Mouse (Mus musculus) lung, postnatal 14 days (tissue): ENCODE data around the gene Olfr56.

Source experiments
- DNase-seq: peaks from one replicate; pipeline ENCODE4 v3.0.0; 2021

The Olfr56 gene

GRCm38 (mm10) chr11:49092786-49093185 lies 114.1 kb downstream of the Olfr56 start:
- no peak for DNase-seq

DNA sequence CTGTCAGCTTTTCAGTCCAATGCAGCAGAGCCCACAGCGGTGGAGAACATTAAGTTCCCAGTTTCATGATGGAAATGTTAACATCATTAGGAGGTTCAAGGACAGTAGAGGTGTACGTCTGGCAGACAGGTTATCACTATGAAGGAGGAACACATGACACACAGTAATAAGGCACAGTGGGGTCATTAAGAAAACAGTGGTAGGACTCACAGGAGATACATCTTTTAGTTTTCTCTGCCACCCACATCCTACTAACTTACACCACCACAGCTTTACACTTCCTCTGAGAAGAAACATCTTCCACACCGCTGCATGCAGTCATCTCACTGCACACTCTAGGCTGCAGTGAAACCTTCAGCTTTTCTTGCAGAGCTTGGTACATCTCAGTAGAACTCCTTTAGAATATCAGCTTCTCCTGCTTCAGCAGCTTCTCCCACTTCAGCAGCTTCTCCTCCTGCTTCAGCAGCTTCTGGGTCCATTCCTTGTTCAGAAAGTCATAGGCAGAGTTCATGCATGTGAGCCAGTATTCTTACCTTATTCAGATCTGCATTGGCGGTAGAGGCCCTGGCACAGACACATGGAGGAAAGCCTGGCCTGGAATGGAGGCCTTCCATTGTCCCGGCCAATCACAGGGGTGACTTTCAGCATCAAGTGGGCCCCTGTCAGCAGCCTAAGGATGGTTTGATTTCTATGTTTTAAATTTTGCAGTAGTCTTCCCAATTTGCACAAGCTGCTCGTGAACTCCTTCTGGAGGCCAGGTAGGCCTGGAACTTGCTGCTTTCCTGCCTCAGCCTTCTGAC lies 115.4 kb downstream of the Olfr56 start:
- DNase-seq: no peak

DNA sequence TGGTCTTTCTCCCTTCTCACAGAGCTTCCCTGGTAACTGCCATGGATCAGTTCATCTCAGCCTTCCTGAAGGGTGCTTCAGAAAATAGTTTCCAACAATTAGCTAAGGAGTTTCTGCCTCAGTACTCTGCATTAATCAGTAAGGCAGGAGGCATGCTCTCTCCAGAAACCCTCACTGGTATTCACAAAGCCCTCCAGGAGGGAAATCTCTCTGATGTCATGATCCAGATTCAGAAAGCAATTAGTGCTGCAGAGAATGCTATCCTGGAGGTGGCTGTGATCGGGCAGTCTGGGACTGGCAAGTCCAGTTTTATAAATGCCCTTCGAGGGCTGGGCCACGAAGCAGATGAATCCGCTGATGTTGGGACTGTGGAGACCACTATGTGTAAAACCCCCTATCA lies 116.7 kb downstream of the Olfr56 start:
- DNase-seq: no peak

- no peak for DNase-seq
Measured at GRCm38 (mm10) chr11:49100409-49100808, 121.7 kb downstream of the Olfr56 start.

DNA sequence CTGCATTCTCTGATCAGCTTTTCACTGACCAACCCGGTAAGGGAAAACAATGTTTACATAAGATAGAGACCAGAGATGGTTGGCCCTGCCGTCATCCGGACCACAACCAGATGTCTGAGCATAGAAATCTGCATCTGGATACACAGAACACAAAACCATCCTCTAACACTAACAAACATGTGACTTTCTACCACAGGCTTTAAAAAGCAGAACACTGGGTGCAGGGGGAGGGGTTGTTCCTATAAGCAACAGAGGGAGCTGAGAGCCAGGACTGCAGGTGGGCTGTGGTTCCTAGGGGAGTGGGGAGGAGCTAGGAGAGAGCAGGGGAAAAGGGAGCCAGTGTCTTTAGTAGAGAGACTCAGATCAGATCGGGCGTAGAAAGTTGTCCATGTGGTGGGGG lies 122.8 kb downstream of the Olfr56 start:
- DNase-seq: no peak

DNA sequence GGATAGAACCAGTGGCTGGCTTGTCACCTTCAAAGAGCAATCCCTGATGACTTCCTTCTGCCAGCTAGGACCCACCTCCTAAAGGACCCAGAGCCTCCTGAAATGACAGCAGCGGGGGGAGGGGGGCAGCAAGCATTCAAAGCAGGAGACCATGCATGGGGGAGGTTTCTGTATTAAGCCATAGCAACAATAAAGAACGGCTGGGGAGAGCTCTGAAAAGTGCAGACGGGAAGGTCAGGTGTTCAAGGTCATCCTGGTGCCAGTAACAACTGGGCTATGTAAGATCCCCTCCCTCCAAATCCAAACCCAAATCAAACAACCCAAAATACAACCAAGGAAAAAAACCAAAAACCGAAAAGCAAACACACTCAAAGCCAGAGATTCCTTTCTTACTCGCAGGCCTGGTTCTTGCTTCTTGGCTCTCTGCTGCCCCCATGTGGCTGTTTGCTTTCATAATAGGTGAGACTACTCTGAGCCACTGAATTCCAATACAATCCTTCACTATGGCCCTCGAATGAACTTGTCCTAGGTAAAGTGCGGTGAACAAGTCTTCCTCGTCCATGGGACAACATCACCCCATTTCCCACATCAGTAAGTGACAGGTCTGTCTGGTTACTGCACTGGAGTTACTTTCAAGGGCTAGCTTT lies 124.5 kb downstream of the Olfr56 start:
- peak; percentile 96 for DNase-seq

DNA sequence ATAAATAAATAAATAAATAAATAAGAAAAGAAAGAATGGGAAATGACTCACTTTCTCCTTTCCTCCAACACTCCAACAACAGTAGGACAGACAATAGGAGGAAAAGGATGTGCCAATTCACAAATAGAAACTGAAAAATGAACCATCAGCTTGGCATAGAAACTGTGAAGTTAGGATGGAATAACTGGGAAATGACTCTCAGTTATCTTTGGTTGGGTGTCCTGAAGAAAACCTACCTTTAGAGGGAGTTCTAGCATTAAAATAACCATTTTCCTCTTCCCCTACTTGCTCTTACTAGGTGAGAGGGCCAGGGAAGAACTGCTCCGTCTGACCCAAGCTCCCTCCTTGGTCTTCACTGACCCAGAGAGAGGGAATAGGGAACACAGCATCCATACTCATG lies 127.1 kb downstream of the Olfr56 start:
- DNase-seq: no peak

DNA sequence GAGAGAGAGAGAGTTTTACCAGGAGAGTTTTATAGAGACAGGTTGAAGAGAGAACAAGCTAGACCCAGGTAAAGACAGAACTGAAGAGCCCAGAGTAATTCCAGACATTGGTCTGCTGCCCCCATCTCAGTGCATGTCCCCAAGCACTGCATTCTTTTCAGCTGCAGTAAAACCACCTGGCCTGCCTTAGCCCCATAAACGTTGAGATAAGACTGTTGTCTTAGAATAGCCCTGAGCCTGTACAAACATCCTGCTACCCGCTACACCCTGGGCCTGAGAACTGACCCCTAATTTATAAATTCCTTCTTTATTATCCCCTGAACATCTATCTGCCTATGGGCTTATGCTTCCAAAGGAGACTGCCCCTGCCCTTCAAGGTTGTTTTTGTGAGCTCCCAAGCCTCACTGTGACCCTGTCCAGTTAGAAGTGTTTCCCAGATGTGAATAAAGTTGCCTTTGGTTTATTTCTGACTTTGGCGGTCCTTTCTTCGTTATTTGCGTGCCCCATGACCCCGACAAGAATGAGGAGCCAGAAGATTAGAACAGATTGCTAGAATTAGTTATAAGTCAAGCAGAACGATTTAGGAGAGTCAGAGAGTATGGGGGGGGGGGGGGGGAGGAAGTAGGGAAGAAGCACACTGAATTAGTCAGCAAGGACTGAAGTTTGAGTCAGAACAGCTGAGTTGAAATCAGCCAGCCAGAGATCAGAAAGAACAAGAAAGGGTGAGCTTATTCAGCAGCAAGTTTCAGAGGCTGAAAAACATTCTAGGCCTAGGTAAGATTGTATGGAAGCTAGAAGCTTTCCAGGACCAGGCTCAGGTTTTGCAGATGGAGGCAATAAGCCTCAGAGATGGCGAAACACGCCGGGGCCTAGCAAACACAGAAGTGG lies 129.2 kb downstream of the Olfr56 start:
- no peak for DNase-seq

DNA sequence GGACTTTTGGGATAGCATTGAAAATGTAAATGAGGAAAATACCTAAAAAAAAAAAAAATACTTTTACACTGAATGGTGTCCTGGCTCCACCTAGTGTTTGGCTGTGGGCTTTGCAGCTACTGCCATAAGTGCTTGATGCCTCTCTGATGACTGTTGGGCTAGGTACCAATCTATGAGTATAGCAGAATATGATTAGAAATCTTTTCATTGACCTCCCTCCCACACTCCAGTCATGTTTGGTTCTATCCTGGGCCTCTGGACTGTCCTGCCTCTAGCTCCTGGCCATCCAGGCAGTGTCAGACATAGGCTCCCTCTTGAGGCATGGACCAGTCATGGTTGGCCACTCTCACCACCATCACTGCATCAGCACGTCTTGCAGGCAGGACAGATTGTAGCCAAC lies 130.1 kb downstream of the Olfr56 start:
- peak; percentile 47 for DNase-seq

DNA sequence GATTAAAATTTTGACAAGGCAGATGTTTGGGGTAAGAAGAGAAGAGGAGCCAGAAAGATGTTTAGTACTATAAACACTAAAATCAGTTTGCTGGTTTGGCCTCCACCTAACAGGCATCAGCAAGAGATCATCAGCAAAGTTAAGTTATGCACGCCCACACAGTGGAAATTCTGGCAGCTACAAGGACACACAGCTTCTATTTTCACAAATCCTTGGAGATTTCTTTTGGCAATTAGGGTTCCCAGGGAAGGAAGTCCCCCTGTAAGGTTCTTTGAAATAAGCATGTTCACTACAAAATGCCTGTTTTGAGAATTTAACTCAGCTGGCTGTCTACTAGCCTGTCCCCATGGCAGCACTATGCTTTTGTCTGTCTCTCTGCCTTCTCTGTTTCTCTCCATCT lies 132.3 kb downstream of the Olfr56 start:
- DNase-seq: no peak

DNA sequence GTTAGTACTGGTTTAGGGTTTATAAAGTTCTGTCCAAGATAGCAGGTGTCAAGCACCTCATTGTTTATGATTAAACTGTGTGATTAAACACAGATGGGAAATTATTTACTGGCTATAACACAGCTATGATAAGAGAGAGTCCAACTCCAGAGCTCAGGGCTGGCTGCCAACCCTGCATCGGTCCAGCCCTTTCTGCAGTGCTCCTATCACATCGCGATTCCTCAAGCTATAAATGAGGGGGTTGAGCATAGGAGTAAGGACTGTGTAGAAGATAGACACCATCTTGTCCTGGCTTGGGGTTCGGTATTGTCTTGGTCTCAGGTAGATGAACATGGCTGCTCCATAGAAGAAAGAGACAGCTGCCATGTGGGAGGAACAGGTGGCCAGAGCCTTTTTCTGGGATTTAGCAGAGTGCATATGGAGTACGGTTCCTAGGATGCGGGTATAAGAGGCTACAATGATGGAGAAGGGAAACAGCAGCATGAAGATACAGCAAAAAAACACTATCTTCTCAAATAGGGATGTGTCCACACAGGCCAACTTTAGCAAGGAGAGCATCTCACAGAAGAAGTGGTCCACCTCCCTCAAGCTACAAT lies 134.0 kb downstream of the Olfr56 start:
- no peak for DNase-seq

DNA sequence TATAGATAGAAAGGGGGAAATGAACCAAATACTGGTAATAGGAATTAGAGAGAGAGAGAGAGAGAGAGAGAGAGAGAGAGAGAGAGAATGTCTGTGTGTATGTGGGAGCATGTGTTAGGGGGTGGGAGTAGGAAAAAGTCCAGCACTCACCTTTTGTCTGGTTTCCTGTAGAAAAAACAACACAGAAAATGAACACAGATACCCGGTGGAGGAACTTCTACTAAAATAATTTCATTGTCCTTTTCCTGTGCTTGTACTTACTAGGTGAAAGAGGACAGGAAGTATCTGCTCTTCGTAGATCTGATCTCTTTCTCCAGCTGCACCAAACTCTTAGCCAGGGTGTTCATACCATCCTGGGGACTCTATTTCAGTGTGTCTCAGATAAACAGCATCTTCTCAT lies 135.5 kb downstream of the Olfr56 start:
- DNase-seq: no peak

DNA sequence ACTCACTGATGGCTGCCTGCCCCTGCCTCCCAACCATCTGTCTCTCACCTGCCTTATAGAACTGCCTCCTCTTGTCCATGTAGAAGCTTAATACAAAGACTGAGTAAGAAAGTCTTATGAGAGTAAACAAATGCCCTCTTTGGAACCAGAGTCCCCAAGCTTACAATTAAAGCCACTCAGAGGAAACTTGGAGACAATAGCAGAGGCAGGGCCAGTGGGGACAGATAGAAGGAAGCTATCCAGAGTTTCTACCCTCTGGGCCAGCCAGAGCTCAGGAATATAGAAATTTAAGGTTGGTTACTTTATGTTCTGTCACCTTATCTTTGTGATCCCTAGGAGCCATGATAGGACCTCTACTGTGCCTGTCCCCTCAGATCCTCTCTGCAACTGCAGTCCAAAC lies 136.1 kb downstream of the Olfr56 start, which contains the start of gene Olfr1396:
TSS of gene Olfr1396 (minus strand) at position 101 of the 400 bp plus-strand sequence.
- no peak for DNase-seq

- DNase-seq: no peak
Measured at GRCm38 (mm10) chr11:49119635-49120034, 140.9 kb downstream of the Olfr56 start.

DNA sequence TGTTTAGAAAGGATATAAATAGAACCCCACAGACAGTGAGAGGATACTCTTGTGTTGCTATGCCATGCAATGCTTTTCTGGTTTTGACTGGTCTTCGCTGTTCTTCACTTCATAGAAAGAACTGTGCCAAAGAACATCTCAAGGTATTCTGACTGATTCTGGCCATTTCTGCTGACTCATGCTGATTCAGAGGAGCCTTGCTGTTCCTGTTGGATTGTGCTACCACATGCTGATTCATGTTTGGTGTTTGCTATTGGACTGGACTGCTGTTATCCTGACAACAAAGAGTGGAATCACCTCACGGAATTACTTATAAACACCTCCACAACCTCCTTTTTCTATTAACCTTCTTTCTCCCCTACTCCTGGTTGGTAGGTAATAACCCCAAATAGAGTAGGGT lies 145.5 kb downstream of the Olfr56 start:
- no peak for DNase-seq

- DNase-seq: no peak
Measured at GRCm38 (mm10) chr11:49141974-49142373, 163.3 kb downstream of the Olfr56 start, which contains the start of gene Olfr1395. TSS of gene Olfr1395 (plus strand) at chr11:49142274.

- no peak for DNase-seq
Measured at GRCm38 (mm10) chr11:49154077-49154476, 175.4 kb downstream of the Olfr56 start, which contains the start of gene Olfr1394. TSS of gene Olfr1394 (plus strand) at chr11:49154377.

DNA sequence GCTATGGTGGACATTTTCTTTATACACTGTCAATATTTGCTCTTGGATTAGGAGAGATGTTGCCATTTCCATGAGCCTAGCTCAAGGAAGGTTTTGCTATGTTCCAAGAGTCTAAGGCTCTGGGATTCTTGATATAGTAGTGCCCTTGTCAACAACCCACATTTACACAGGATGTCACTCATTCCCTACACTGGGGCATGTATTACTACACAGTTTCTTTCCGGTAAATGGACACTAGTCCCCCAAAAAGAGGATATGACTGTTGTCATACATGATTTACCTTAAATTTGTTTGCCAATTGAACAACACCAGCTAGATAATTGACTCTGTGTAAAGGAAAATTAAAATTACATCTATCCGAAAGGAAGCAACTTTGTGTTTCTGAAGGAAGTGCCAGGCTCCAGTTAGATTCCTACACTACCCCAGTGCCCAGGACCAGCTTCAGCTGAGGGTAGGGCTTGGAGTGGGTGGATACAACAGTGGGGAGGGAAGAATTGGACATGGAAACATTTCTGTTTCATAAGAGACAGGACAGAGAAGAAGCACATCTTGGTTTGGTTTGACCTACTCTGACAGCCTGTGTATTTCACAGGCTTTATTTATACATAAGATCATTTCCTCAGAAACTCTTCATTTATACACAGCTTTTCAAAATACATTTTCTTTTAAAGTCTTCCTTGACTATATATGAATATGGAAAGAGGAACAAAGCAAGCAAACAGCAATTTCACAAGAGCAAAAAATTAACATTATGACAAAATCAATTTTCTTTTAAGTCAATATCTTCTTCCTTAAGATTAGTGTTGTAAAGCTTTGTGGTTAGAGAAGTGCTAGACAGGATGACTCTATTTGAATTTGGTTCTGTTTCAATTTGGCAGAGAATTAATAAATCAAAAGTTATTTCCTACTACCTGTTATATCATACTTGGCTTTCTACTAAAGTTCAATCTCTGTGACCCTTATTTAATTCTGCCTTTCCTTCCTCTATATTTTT lies 178.4 kb downstream of the Olfr56 start:
- DNase-seq: no peak

DNA sequence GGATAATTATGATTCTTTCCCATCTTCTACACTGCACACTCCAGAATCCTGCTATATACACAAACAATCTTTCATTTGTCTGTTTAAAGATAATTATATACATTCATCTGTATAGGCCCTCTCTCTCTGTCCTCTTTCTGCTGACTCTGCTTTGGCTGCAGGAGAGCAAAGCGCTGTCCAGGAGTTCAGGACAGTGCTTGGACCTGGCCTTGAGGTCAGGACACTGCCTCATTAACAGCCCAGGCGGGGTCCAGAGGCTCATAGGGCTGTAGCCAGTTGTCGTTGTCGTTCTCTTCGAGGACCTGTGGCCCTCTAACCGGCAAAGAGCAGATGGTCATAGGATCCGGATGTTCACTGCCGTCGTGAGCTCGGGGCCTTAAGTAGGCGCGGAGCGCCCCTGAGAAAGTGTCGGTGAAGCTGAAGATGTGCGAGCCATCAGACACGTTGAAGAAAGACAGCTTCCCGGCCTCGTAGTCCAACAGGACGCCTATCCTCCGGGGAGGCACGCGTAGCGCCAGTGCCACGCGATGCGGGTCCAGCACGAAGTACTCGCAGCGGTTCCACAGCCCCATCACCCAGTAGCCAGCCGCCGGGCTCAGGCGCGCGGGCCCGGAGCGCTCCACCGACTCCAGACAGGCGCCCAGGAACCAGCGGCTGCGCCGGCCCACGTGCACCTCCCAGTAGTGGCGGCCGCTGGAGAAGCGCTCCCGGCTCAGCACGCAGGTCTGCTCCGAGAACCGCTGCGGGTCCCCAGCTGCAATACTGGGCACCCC lies 190.3 kb downstream of the Olfr56 start:
- DNase-seq: no peak

DNA sequence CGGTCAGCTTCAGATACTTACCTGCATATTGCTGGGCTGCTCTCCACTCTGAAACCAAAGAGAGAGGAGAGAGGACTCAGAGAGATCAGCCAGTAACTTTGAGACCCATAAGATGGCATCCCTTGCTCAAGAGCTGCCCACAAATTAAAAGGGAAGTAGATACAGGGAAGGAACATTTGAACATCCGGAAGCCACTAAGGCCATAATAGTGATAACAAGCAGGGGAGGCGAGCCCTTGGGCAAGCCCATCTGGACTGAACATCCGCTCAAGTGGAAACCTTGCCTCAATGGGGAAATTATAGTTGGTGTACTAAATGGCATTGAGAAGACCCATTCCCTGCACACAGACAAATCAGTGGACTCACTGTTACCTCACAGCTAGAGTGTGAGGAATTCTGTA lies 191.9 kb downstream of the Olfr56 start:
- no peak for DNase-seq

- no peak for DNase-seq
Measured at GRCm38 (mm10) chr11:49175345-49175744, 196.7 kb downstream of the Olfr56 start.
